Mouse (Mus musculus) midbrain, embryonic 10.5 days (tissue): ENCODE measurements at regions not wholly inside any gene's neighbourhood (a gene's known extent, or its start where the extent isn't known, plus 50 kb on each side); places are given as distances from the start of the nearest gene placed in this dataset.
A peak's percentile ranks its signal among the peaks of the same experiment; 100 is the strongest.

ENCODE experiments used
- DNase-seq: peaks from one replicate; pipeline ENCODE4 v3.0.0-alpha.2; 2017; ENCODE audit warnings: low spot score
- H3K27ac ChIP-seq: fragments of 300-500 bp; sonication (generic); replicated peaks from 2 replicates; pipeline ENCODE4 v1.5.1; 2016; ENCODE audit warnings: mild to moderate bottlenecking
- H3K27me3 ChIP-seq: fragments of 300-500 bp; sonication (generic); 2 replicates; pipeline ENCODE4 v1.6.1; 2016; ENCODE audit warnings: low read depth, mild to moderate bottlenecking; ENCODE audit not compliant: poor library complexity, severe bottlenecking
- H3K36me3 ChIP-seq: fragments of 300-500 bp; sonication (generic); 2 replicates; pipeline ENCODE4 v1.6.1; 2016; ENCODE audit warnings: mild to moderate bottlenecking, moderate library complexity
- H3K4me1 ChIP-seq: fragments of 300-500 bp; sonication (generic); 2 replicates; pipeline ENCODE4 v1.6.1; 2016
- H3K4me3 ChIP-seq: fragments of 300-500 bp; sonication (generic); 2 replicates; pipeline ENCODE4 v1.5.1; 2016; ENCODE audit warnings: mild to moderate bottlenecking, moderate library complexity
- H3K9me3 ChIP-seq: fragments of 300-500 bp; sonication (generic); replicated peaks from 2 replicates; pipeline ENCODE4 v1.6.1; 2016; ENCODE audit warnings: mild to moderate bottlenecking
- WGBS: fragments of 180-500 bp; shearing (Covaris S2); methylation state at CpG from one replicate; pipeline ENCODE4 v1.1.7; 2016; 5-methylcytosine and 5-hydroxymethylcytosine counted together

- Histone ChIP-seq H3K4me1 (no peaks in the 10 kb centered on the region), H3K4me3 (no peak overlapping the region), H3K9me3 (no peaks in the 10 kb centered on the region), H3K36me3 (no peaks in the 10 kb centered on the region), H3K27ac (no peak overlapping the region), H3K27me3 (no peaks in the 10 kb centered on the region)
- 92% methylated on average over 4 of the region's 4 CpGs for WGBS
- DNase-seq, result no peak
These were observed 856.7 kb downstream of the Epha4 start for GRCm38 (mm10) chr1:76658228-76658627.

- DNase-seq, result no peak
- WGBS, result 89% methylated on average over 3 of the region's 3 CpGs
- H3K4me3 ChIP-seq, result no peak overlapping the region
- no peak overlapping the region for H3K27ac ChIP-seq
- no peaks in the 10 kb centered on the region for H3K9me3 ChIP-seq
- no peaks in the 10 kb centered on the region for H3K27me3 ChIP-seq
- no peaks in the 10 kb centered on the region for H3K4me1 ChIP-seq
- H3K36me3 ChIP-seq, result no peaks in the 10 kb centered on the region
These were observed 854.7 kb downstream of the Epha4 start for GRCm38 (mm10) chr1:76660146-76660545.

- DNase-seq, result no peak
- Histone ChIP-seq H3K36me3 (no peaks in the 10 kb centered on the region), H3K4me1 (no peaks in the 10 kb centered on the region), H3K9me3 (no peaks in the 10 kb centered on the region), H3K27me3 (no peaks in the 10 kb centered on the region), H3K27ac (no peak overlapping the region), H3K4me3 (no peak overlapping the region)
- 89% methylated on average over 4 of the region's 4 CpGs for WGBS
These were observed 850.5 kb downstream of the Epha4 start for GRCm38 (mm10) chr1:76664381-76664780.

- Histone ChIP-seq H3K4me1 (no peaks in the 10 kb centered on the region), H3K27me3 (no peaks in the 10 kb centered on the region), H3K36me3 (no peaks in the 10 kb centered on the region), H3K9me3 (no peaks in the 10 kb centered on the region), H3K27ac (no peak overlapping the region), H3K4me3 (no peak overlapping the region)
- no peak for DNase-seq
- 81% methylated on average over 6 of the region's 6 CpGs for WGBS
These were observed 838.1 kb downstream of the Epha4 start for GRCm38 (mm10) chr1:76676836-76677235.

GRCm38 (mm10) chr1:76705556-76705955 lies 809.3 kb downstream of the Epha4 start:
- no peak overlapping the region for H3K4me3 ChIP-seq
- no peak overlapping the region for H3K27ac ChIP-seq
- H3K36me3 ChIP-seq, result no peaks in the 10 kb centered on the region
- no peaks in the 10 kb centered on the region for H3K9me3 ChIP-seq
- H3K4me1 ChIP-seq, result no peaks in the 10 kb centered on the region
- no peak for DNase-seq
- 68% methylated on average over 2 of the region's 2 CpGs for WGBS
- H3K27me3 ChIP-seq, result no peaks in the 10 kb centered on the region

- H3K27ac ChIP-seq, result peak overlapping the region; percentile 59
These were observed 797.1 kb downstream of the Epha4 start for GRCm38 (mm10) chr1:76717639-76718292.

GRCm38 (mm10) chr1:76724453-76724852 lies 790.4 kb downstream of the Epha4 start:
- DNase-seq, result no peak
- Histone ChIP-seq H3K27ac (no peak overlapping the region), H3K36me3 (no peaks in the 10 kb centered on the region), H3K9me3 (no peaks in the 10 kb centered on the region), H3K4me3 (no peak overlapping the region), H3K27me3 (no peaks in the 10 kb centered on the region), H3K4me1 (no peaks in the 10 kb centered on the region)
- 83% methylated on average over 3 of the region's 3 CpGs for WGBS

More at GRCm38 (mm10) chr1:76717639-76718292, 797.1 kb downstream of the Epha4 start:
- Histone ChIP-seq H3K4me3 (no peak overlapping the region), H3K27me3 (no peaks in the 10 kb centered on the region), H3K4me1 (peaks cover 17% of the 10 kb centered on the region), H3K9me3 (no peaks in the 10 kb centered on the region), H3K36me3 (no peaks in the 10 kb centered on the region)
- WGBS, result 48% methylated on average over 11 of the region's 11 CpGs
- peak; percentile 13 for DNase-seq

GRCm38 (mm10) chr1:76737003-76737402 lies 777.9 kb downstream of the Epha4 start:
- no peaks in the 10 kb centered on the region for H3K9me3 ChIP-seq
- no peak overlapping the region for H3K4me3 ChIP-seq
- H3K4me1 ChIP-seq, result no peaks in the 10 kb centered on the region
- no peaks in the 10 kb centered on the region for H3K27me3 ChIP-seq
- H3K36me3 ChIP-seq, result no peaks in the 10 kb centered on the region
- H3K27ac ChIP-seq, result no peak overlapping the region
- DNase-seq, result no peak
- 75% methylated on average over 1 of the region's 1 CpGs for WGBS

GRCm38 (mm10) chr1:76737663-76738062 lies 777.2 kb downstream of the Epha4 start:
- H3K36me3 ChIP-seq, result no peaks in the 10 kb centered on the region
- no peak for DNase-seq
- H3K4me1 ChIP-seq, result no peaks in the 10 kb centered on the region
- 93% methylated on average over 2 of the region's 2 CpGs for WGBS
- no peaks in the 10 kb centered on the region for H3K27me3 ChIP-seq
- H3K27ac ChIP-seq, result no peak overlapping the region
- no peak overlapping the region for H3K4me3 ChIP-seq
- H3K9me3 ChIP-seq, result no peaks in the 10 kb centered on the region

GRCm38 (mm10) chr1:76772694-76773093 lies 742.2 kb downstream of the Epha4 start:
- WGBS, result 88% methylated on average over 2 of the region's 2 CpGs

GRCm38 (mm10) chr1:76786871-76787270 lies 728.0 kb downstream of the Epha4 start:
- no peaks in the 10 kb centered on the region for H3K9me3 ChIP-seq
- H3K27ac ChIP-seq, result no peak overlapping the region
- H3K36me3 ChIP-seq, result no peaks in the 10 kb centered on the region
- no peak for DNase-seq
- H3K27me3 ChIP-seq, result no peaks in the 10 kb centered on the region
- 0 out of 2 replicates have a peak, but pooled peaks cover 1% of the 10 kb centered on the region for H3K4me1 ChIP-seq
- H3K4me3 ChIP-seq, result no peak overlapping the region
- 91% methylated on average over 2 of the region's 2 CpGs for WGBS

More at GRCm38 (mm10) chr1:76772694-76773093, 742.2 kb downstream of the Epha4 start:
- DNase-seq, result no peak
- Histone ChIP-seq H3K4me3 (no peak overlapping the region), H3K4me1 (no peaks in the 10 kb centered on the region), H3K27ac (no peak overlapping the region), H3K27me3 (no peaks in the 10 kb centered on the region), H3K9me3 (no peaks in the 10 kb centered on the region), H3K36me3 (no peaks in the 10 kb centered on the region)

GRCm38 (mm10) chr1:76793438-76793837 lies 721.5 kb downstream of the Epha4 start:
- Histone ChIP-seq H3K4me1 (no peaks in the 10 kb centered on the region), H3K27me3 (no peaks in the 10 kb centered on the region), H3K27ac (no peak overlapping the region), H3K9me3 (no peaks in the 10 kb centered on the region), H3K36me3 (no peaks in the 10 kb centered on the region), H3K4me3 (no peak overlapping the region)
- 82% methylated on average over 2 of the region's 2 CpGs for WGBS
- no peak for DNase-seq

- Histone ChIP-seq H3K9me3 (no peaks in the 10 kb centered on the region), H3K4me3 (no peak overlapping the region), H3K36me3 (no peaks in the 10 kb centered on the region), H3K27ac (no peak overlapping the region), H3K27me3 (no peaks in the 10 kb centered on the region), H3K4me1 (peaks cover 7% of the 10 kb centered on the region; the same call in 1 of the 2 replicates)
- no peak for DNase-seq
- WGBS, result 85% methylated on average over 1 of the region's 1 CpGs
These were observed 695.0 kb downstream of the Epha4 start for GRCm38 (mm10) chr1:76819906-76820305.
